Mouse (Mus musculus) brain, embryonic 14.5 days (tissue): ENCODE measurements at regions not wholly inside any gene's neighbourhood (a gene's known extent, or its start where the extent isn't known, plus 50 kb on each side); places are given as distances from the start of the nearest gene placed in this dataset.

Experiments
- DNase-seq: peaks from one replicate; pipeline ENCODE4 v3.0.0-alpha.2; 2011; ENCODE audit warnings: low read depth
- CTCF ChIP-seq: fragments of 200-500 bp; IDR thresholded peaks from 2 replicates; pipeline ENCODE4 v1.5.1; 2012; ENCODE audit warnings: inconsistent platforms, mild to moderate bottlenecking, moderate library complexity, borderline replicate concordance; ENCODE audit not compliant: insufficient read depth, insufficient read length; ENCODE audit errors: extremely low read depth
- POLR2A ChIP-seq: fragments of 200-500 bp; IDR thresholded peaks from 2 replicates; pipeline ENCODE4 v1.6.1; 2012; ENCODE audit warnings: mild to moderate bottlenecking, inconsistent platforms, borderline replicate concordance; ENCODE audit not compliant: poor library complexity, insufficient read depth, insufficient read length, severe bottlenecking; ENCODE audit errors: extremely low read depth

DNA sequence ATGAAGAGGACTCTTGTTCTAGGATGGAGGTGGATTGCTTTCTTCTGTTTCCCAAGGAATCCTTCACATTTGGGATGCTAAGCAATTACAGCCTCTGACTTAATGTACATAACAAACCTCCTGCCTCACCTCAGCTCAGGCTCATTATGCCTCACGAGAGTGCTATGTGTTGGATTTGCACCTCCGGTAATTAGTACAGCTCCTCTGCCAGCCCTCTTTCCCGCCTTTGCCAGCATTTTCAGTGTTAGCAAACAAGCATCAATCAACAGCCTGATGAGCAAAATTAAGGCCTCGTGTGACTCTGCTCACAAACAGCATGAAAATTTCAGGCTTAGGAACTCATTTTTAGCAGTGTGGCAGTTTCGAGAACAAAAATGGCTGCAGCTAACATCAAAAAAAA is 410.0 kb upstream of the Tom1l1 start:
- TF ChIP-seq CTCF, result no peak
- TF ChIP-seq POLR2A, result no peak
- DNase-seq, result peak; percentile 95

DNA sequence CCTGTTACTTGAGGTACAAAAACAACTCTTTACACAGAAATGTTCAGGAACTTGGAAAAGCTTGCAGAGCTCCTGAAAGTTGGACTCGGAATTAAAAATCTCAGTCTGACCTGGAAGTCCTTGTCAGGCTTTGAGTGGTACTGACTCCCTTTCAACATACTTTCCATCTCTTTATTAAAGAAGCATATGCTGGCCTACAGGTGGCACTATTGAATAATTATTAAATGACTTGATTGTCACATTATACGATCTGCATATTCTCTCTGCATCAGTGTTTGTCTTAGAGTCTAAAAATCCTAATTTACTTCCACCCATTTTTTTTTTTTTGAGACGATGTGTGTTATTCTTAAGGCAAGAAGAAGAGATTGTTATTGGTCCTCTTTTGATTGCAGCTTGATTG is 409.4 kb upstream of the Tom1l1 start:
- no peak for TF ChIP-seq POLR2A
- TF ChIP-seq CTCF, result no peak
- peak; percentile 58 for DNase-seq

DNA sequence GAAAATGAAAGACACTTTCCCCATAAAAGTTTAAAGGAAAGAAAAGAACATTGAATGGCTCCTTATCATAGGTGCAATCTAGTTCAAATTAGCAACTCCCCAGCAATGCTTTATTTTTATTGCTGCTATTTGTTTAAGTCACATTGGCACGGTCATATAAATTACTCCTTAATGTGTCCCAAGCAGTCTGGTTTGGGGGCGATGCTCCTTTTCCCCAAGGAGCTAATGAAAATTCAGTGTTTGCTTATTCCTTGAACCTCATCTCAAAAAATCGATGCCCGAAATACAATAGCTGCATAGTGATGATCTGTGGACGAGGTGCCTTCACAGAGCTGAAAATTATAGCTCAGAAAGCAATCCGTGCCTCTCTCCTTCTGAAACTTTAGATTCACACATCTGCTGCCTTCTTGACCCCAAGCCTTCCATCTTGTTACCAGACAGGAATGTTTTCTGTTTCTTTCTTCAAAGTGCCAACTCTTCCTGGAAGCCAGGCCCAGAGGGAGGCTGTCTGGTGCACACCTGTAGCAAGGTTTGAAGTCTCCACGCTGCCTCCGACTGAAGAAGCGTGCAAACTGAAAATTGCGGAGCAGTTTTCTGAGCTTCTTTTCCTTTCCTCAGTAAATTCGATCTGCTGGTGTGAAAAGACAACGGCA is 408.0 kb upstream of the Tom1l1 start:
- TF ChIP-seq POLR2A (no peak), CTCF (no peak)
- DNase-seq, result peak; percentile 7

DNA sequence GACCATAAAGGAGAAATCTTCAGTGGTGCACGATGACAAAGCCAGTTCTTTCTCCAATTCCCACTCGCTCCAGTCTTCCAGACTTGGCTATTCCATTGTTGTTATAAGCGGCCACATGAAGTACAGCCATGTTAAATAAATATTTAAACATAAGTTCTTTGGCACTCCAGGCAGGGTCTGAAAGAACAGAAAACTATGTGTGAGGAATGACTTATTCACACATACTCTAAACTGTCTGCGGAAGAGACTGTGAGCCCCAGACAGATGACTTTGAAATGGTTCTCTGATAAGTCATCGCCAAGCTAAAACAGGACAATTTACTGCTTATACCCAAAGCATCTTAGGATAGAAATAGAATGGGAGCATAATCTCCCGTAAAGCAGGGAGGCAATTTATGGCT is 377.2 kb upstream of the Tom1l1 start:
- no peak for DNase-seq
- TF ChIP-seq CTCF (no peak), POLR2A (no peak)

DNA sequence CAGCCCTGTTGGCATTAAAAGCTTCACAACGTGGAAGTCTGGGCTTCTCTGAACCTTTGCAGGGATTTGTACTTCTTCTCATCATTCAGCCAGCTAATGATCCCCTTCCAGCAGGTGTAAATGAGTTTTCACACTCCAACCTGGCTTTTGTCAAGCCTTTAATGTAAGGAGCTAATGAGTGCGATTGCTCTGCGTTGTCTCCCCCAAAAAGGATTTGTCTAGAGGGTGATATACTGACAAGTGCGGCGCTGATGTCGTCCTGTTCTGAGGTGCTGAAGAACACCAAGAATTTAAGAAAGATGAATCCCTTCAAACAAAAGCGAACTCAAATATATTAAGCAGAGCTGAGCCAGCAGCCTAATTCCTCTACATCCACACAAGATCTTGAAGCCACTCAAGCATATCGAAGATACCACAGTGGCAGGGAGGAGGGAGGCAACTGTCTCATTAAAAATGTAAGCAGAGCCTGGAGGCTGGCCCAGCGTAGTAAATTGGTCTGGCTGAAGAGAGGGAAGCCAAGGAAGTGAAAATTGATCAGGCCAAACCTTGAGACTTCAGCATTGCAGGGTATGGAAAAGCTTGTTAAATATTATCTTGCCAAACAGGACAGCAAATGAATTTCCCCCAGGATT is 368.9 kb upstream of the Tom1l1 start:
- DNase-seq, result peak; percentile 80
- TF ChIP-seq POLR2A (no peak), CTCF (no peak)

DNA sequence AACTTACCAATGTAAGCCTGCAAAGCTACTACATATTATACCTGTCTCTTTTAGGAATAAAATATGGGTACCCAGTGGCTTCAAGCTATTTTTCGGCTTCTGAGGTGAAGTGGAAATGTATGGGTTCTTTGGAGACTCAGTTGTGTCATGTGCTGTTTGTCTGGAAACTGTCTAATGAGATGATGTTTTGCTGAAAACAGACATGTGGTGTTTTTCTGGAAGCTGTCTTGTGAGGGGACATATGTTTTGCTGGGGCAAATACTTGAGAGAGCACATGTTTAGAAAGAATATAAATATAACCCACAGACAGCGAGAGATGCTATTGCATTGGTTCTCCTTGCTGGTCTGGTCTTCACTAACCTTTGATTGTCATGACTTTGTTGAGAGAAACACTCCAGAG is 365.2 kb upstream of the Tom1l1 start:
- peak; percentile 68 for DNase-seq

DNA sequence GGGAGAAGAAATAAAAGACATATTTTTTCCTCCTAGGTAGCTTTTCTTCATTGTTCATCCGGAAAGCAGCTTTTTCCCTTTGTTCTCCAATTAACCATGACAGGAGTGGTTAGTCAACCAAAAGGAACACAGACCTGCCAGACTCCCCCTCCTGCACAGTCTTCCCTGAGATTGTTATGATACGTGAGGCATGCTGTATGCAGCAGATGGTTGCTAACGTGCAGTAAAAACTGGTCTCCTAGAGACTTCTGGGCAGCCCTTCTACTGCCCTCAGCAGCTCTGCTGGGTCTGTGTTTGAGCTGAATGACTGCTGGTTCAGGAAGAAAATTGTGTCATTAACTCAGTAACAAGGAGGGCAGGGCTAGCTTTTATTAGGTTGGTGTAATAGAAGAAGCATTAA is 363.5 kb upstream of the Tom1l1 start:
- no peak for TF ChIP-seq CTCF
- DNase-seq, result peak; percentile 73

More for the DNA sequence above, 365.2 kb upstream of the Tom1l1 start:
- TF ChIP-seq POLR2A (no peak), CTCF (no peak)

DNA sequence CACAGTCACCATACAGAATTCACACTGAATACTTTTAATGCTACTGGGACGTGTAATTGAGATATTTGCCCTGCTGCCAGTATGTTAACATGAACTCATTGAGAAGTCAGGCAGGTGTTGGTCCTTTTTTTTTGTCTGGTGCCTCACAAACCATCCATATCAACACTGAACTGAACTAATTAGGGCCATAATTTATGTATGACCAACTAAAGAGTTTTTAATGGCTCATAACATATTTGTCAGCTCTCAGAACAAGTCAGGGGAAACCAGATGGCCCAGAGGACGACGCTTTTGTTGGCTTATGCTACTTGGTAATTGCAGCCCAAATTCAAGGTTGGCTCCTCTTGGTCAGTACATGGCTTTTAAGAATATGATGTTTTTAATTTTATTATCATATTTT is 353.3 kb upstream of the Tom1l1 start:
- TF ChIP-seq CTCF (no peak), POLR2A (no peak)
- DNase-seq, result peak; percentile 68
